Mouse (Mus musculus): ENCODE measurements around the gene Ide. TPM values are rescaled to one million over a fixed set of nuclear protein-coding genes. Genes with fewer than 3 reads are reported as not detected.

Gene Ide
- total and polyA plus RNA-seq, 3 experiments = 56.0 to 116 (median 79.5) TPM

GRCm38 (mm10) chr19:37310133-37310532 is 27.5 kb downstream of the Ide start:
- Histone ChIP-seq H3K4me2 (ENCODE audit: insufficient read depth, low read depth, poor library complexity, severe bottlenecking) (no peak overlapping the region), H3K4me1 (ENCODE audit: control insufficient read depth in 1 of 2, insufficient read depth in 2 of 2) (no peaks in the 10 kb centered on the region), H3K79me2 (replicated peaks; ENCODE audit: control insufficient read depth, extremely low read depth, insufficient read depth, poor library complexity, severe bottlenecking) (peaks cover 2% of the 10 kb centered on the region; the same call in 1 of the 2 replicates), H3K9me3 (replicated peaks; ENCODE audit: low read length) (no peaks in the 10 kb centered on the region), H3K27ac (ENCODE audit: insufficient read depth, low read depth) (no peak overlapping the region), H3K4me3 (replicated peaks in 1 of 3; ENCODE audit: low read depth in 2 of 3, low read length in 2 of 3, poor library complexity in 1 of 3) (no peak overlapping the region), H3K27me3 (replicated peaks) (no peaks in the 10 kb centered on the region), H3K9ac (ENCODE audit: insufficient read depth, low read depth) (no peak overlapping the region), H3K36me3 (replicated peaks in 1 of 2; ENCODE audit: control insufficient read depth in 1 of 2, insufficient read depth in 1 of 2, low read length in 1 of 2) (peaks cover 65 to 96% of the 10 kb centered on the region in 2 experiments)
- in situ Hi-C loops (cut with MboI; ENCODE audit: low pct_ligation_motif_present, low pct_unique_long_range_greater_than_20kb, low sequenced_read_pairs) = no loop called here
- no peak for DNase-seq (ENCODE audit: extremely low read depth)
- TF ChIP-seq CHD1 (IDR thresholded peaks at IDR 0.05; ENCODE audit: low read depth, low read length) = no peak
- TF ChIP-seq ETS1 (conservative IDR thresholded peaks at IDR 0.05; ENCODE audit: low read depth, low read length) = no peak
- no peak for TF ChIP-seq POLR2AphosphoS2 (IDR thresholded peaks at IDR 0.05; ENCODE audit: low read depth, low read length)
- TF ChIP-seq TBP (conservative IDR thresholded peaks at IDR 0.05; ENCODE audit: low read depth, low read length) = no peak
- no peak for TF ChIP-seq GABPA (IDR thresholded peaks at IDR 0.05; ENCODE audit: insufficient replicate concordance, low read depth, low read length)
- TF ChIP-seq RAD21 (IDR thresholded peaks at IDR 0.05; ENCODE audit: low read depth, low read length) = peak; percentile 10
- TF ChIP-seq ZC3H11A (IDR thresholded peaks at IDR 0.05; ENCODE audit: low read depth, low read length) = no peak
- no peak for TF ChIP-seq HCFC1 (IDR thresholded peaks at IDR 0.05; ENCODE audit: low read depth, low read length)
- TF ChIP-seq UBTF (IDR thresholded peaks at IDR 0.05; ENCODE audit: low read depth, low read length) = no peak
- TF ChIP-seq MYC (IDR thresholded peaks at IDR 0.05; ENCODE audit: low read depth, low read length) = no peak
- peak in 1 of 2 experiments; percentile 3; a peak in 1 of 4 replicates for TF ChIP-seq CTCF (conservative IDR thresholded peaks at IDR 0.05 in 1 of 2, IDR thresholded peaks at IDR 0.05 in 1 of 2; ENCODE audit: low read depth in 2 of 2, low read length in 2 of 2)
- no peak for TF ChIP-seq JUN (IDR thresholded peaks at IDR 0.05; ENCODE audit: insufficient read depth, low read depth, low read length)
- no peak for TF ChIP-seq BHLHE40 (IDR thresholded peaks at IDR 0.05; ENCODE audit: low read depth, low read length)
- dilution Hi-C loops (cut with MboI; ENCODE audit: extremely low pct_ligation_motif_present, extremely low pct_unique_long_range_greater_than_20kb, low sequenced_read_pairs) = no loop called here

- no peak overlapping the region for H3K4me3 ChIP-seq (replicated peaks in 1 of 3; ENCODE audit: low read depth in 2 of 3, low read length in 2 of 3, poor library complexity in 1 of 3)
- dilution Hi-C loops (cut with MboI; ENCODE audit: extremely low pct_ligation_motif_present, extremely low pct_unique_long_range_greater_than_20kb, low sequenced_read_pairs) = no loop called here
- no peak overlapping the region for H3K4me2 ChIP-seq (ENCODE audit: insufficient read depth, low read depth, poor library complexity, severe bottlenecking)
- no peak overlapping the region for H3K9ac ChIP-seq (ENCODE audit: insufficient read depth, low read depth)
- H3K36me3 ChIP-seq (replicated peaks in 1 of 2; ENCODE audit: control insufficient read depth in 1 of 2, insufficient read depth in 1 of 2, low read length in 1 of 2) = peaks cover 66 to 96% of the 10 kb centered on the region in 2 experiments
- no peak overlapping the region for H3K27ac ChIP-seq (ENCODE audit: insufficient read depth, low read depth)
- in situ Hi-C loops (cut with MboI; ENCODE audit: low pct_ligation_motif_present, low pct_unique_long_range_greater_than_20kb, low sequenced_read_pairs) = no loop called here
- no peak for TF ChIP-seq MXI1 (IDR thresholded peaks at IDR 0.05; ENCODE audit: low read depth, low read length)
- no peak for TF ChIP-seq NRF1 (IDR thresholded peaks at IDR 0.05; ENCODE audit: low read depth, low read length)
- TF ChIP-seq ZC3H11A (IDR thresholded peaks at IDR 0.05; ENCODE audit: low read depth, low read length) = no peak
- TF ChIP-seq ETS1 (conservative IDR thresholded peaks at IDR 0.05; ENCODE audit: low read depth, low read length) = no peak
- DNase-seq (ENCODE audit: extremely low read depth) = no peak
- peaks cover 2% of the 10 kb centered on the region; the same call in 1 of the 2 replicates for H3K79me2 ChIP-seq (replicated peaks; ENCODE audit: control insufficient read depth, extremely low read depth, insufficient read depth, poor library complexity, severe bottlenecking)
- no peaks in the 10 kb centered on the region for H3K4me1 ChIP-seq (ENCODE audit: control insufficient read depth in 1 of 2, insufficient read depth in 2 of 2)
- no peaks in the 10 kb centered on the region for H3K27me3 ChIP-seq (replicated peaks)
- H3K9me3 ChIP-seq (replicated peaks; ENCODE audit: low read length) = no peaks in the 10 kb centered on the region
These were observed 28.7 kb downstream of the Ide start for GRCm38 (mm10) chr19:37308941-37309340.

All from CH12.LX (cell line).